Mouse (Mus musculus) NIH3T3 (cell line): ENCODE measurements around the gene Aox1.

Experiments
- DNase-seq: peaks from one replicate; pipeline ENCODE4 v3.0.0-alpha.2; 2012; ENCODE audit warnings: low read depth

Aox1 gene

GRCm38 (mm10) chr1:58065606-58066005, 35.9 kb downstream of the Aox1 start:
- DNase-seq: no peak

GRCm38 (mm10) chr1:58069181-58069580, 39.5 kb downstream of the Aox1 start:
- no peak for DNase-seq

GRCm38 (mm10) chr1:58070091-58070490, 40.4 kb downstream of the Aox1 start:
- DNase-seq: no peak

GRCm38 (mm10) chr1:58071006-58071405, 41.3 kb downstream of the Aox1 start:
- no peak for DNase-seq

DNA sequence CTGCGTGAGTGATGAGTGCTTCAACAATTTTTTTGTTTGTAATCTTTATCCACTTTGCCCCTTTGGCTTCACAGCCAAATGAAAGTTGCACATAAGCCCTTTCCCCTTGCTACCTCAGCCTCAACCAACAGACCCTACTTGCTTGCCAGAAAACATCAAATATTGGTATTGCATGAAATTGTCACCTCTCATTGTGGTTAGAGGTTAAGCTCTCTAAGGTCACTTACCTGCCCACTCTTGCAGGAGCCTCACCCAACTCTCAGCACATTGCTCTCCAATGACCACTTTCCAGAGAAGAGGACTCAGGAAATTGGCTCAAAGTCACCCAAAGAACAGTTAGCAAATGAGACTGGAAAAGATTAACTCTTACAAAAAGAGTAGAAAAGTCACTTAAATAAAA, 41.8 kb downstream of the Aox1 start:
- no peak for DNase-seq

- DNase-seq: no peak
These were observed 42.7 kb downstream of the Aox1 start for GRCm38 (mm10) chr1:58072416-58072815.

DNA sequence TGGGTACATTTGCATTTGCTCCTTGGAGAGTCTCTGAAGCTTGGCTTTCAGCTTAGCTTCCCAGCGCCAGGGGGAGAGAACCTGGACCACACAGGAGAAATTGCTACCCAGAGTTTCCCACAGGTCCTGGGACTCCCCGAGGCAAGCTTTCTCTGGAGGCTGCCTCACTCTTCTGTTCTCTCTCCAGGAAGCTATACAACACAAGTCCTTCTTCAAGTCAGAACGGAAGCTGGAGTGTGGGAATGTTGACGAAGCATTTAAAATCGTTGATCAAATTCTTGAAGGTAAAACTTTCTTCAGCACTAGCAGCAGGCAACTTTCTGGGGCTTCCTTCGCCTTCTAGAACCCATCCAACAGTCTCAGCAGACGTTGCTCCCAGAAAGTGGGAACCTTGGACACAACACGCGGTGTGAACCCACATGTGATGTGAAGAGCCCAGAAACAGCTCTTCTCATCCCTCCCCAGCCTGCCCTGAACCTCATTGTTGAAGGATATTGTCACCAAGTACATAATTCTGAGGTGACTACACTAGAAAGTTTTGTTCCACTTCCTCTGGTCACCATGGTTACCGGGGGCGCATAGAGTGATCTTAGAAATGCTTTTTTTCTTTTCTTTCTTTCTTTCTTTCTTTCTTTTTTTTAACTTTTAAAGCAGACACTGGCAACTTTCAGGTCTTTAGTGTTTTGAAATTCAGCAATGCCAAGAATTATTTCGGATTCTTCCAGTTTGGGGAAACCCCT, 43.4 kb downstream of the Aox1 start:
- DNase-seq: no peak

- no peak for DNase-seq
These were observed 44.5 kb downstream of the Aox1 start for GRCm38 (mm10) chr1:58074266-58074665.

- DNase-seq: no peak
These were observed 48.2 kb downstream of the Aox1 start for GRCm38 (mm10) chr1:58077882-58078281.

GRCm38 (mm10) chr1:58078390-58078789, 48.7 kb downstream of the Aox1 start:
- DNase-seq: no peak

DNA sequence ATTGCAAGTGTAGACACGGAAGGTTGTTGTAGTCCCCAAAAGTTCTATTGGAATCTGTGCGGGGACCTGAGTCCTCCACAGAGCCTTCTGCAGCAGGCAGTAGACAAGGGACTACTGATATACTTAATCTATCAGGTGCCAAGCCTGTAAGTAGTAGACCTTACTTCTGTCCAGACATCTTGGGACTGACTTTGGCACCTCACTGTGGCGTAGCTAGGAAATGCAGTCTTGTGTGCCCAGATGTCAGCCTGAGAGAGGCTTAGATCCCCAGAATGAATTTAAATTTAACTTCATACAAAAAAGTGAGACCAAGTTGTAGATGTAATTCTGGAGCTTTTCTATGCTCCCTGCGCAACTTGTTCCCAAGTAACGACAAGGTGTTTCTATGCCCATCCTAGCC, 50.0 kb downstream of the Aox1 start:
- peak; percentile 39 for DNase-seq

GRCm38 (mm10) chr1:58080446-58080845, 50.7 kb downstream of the Aox1 start:
- DNase-seq: no peak

GRCm38 (mm10) chr1:58081356-58081755, 51.6 kb downstream of the Aox1 start:
- peak; percentile 57 for DNase-seq

GRCm38 (mm10) chr1:58089316-58089715, 59.6 kb downstream of the Aox1 start:
- DNase-seq: no peak

GRCm38 (mm10) chr1:58090191-58090590, 60.5 kb downstream of the Aox1 start:
- DNase-seq: no peak

- DNase-seq: no peak
These were observed 61.5 kb downstream of the Aox1 start for GRCm38 (mm10) chr1:58091213-58091612.

- no peak for DNase-seq
These were observed 62.3 kb downstream of the Aox1 start for GRCm38 (mm10) chr1:58091992-58092560.

GRCm38 (mm10) chr1:58097338-58097737, 67.6 kb downstream of the Aox1 start:
- no peak for DNase-seq

- DNase-seq: no peak
These were observed 69.4 kb downstream of the Aox1 start for GRCm38 (mm10) chr1:58099119-58099518.

DNA sequence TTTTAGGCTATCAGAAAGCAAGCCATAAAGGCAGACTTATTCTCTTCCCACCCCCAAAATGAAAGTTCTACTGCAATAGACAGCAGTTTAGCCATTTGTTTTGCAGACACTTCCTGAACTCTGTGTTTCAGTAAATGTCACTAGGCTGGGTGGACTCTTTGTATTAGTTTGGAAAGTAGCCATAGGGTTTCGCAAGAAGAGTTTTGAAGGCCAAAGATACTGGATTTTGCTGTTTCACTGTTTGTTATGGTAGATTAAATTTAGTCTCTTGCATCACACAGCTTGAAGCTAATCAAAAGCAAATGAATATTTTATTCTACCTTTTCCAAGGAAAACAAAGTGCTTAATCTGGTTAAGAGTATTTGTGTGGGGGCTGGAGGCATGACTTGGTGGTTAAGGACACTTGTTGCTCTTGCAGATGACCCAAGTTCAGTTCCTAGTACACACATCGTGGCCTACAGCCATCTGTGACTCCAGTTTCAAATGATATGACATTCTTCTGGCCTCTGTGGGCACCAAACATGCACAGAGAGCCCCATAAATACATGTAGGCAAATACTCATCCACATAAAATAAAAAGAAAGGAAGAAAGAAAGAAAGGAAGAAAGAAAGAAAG, 71.9 kb downstream of the Aox1 start:
- peak; percentile 92 for DNase-seq

- no peak for DNase-seq
These were observed 72.8 kb downstream of the Aox1 start for GRCm38 (mm10) chr1:58102494-58102893.

GRCm38 (mm10) chr1:58105685-58106084, 76.0 kb downstream of the Aox1 start:
- no peak for DNase-seq

GRCm38 (mm10) chr1:58107066-58107465, 77.3 kb downstream of the Aox1 start:
- no peak for DNase-seq

- no peak for DNase-seq
These were observed 80.5 kb downstream of the Aox1 start for GRCm38 (mm10) chr1:58110241-58110640.
